Mouse (Mus musculus): Measurements from ENCODE around the gene Gm3072.
"Not testable (repeated sequence)": the region's sequence is repeated elsewhere in the genome, so short reads cannot be mapped to it uniquely, and the experiment has no call there.

DNA sequence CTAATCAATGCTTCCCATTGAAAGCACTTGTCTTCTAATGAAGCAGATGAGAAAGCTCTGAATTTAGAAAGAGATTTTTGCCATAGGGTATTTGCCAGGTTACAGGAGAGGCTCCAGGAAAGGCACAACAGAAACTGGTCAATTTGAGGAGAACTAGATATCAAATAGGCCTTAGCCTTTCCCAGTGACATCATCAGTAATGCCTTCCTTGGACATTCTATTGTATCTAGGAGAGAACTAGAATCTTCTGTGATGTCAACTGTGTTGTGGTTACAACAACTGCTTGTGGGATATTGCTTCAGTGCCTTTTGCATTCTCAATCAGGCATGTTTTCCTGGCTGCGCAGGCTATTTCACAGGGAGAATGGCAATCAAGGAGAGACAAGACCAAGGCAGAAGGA is 51.5 kb downstream of the Gm3072 start, which contains the start of gene 1700049E17Rik2:
- not testable (repeated sequence) for TF ChIP-seq CTCF, EP300 (IDR thresholded peaks at IDR 0.05; ENCODE audit: low read depth)

All from heart, postnatal 0 days (tissue).